Mouse (Mus musculus): Measurements from ENCODE around the gene Noxo1. TPM values are rescaled to one million over a fixed set of nuclear protein-coding genes. Genes with fewer than 3 reads are reported as not detected.
"Not testable (repeated sequence)": the region's sequence is repeated elsewhere in the genome, so short reads cannot be mapped to it uniquely, and the experiment has no call there.

Gene Noxo1
- polyA plus RNA-seq, 1 experiment: 63.2 TPM

- H3K27me3 ChIP-seq (ENCODE audit: control insufficient read depth, insufficient read depth, low read length): no peaks in the 10 kb centered on the region
- no peak overlapping the region for H3K4me3 ChIP-seq (ENCODE audit: control insufficient read depth, low read depth, low read length)
Measured at GRCm38 (mm10) chr17:24651835-24652234, 44.2 kb upstream of the Noxo1 start.

GRCm38 (mm10) chr17:24653967-24654710 is 41.9 kb upstream of the Noxo1 start:
- Histone ChIP-seq H3K36me3 (ENCODE audit: control insufficient read depth, insufficient read depth, low read length) (no peaks in the 10 kb centered on the region), H3K4me1 (ENCODE audit: control insufficient read depth, insufficient read depth, low read length) (peaks cover 25% of the 10 kb centered on the region), H3K4me3 (ENCODE audit: control insufficient read depth, low read depth, low read length) (peak overlapping the region; percentile 55), H3K27ac (ENCODE audit: control insufficient read depth, insufficient read depth, low read depth, low read length) (no peak overlapping the region), H3K27me3 (ENCODE audit: control insufficient read depth, insufficient read depth, low read length) (no peaks in the 10 kb centered on the region)
- TF ChIP-seq CTCF (IDR thresholded peaks at IDR 0.05; ENCODE audit: control insufficient read depth, insufficient read depth, insufficient replicate concordance, low read depth, low read length): peak; percentile 99
- TF ChIP-seq POLR2A (IDR thresholded peaks at IDR 0.05; ENCODE audit: control insufficient read depth, low read depth, low read length): no peak

More at GRCm38 (mm10) chr17:24651835-24652234, 44.2 kb upstream of the Noxo1 start:
- Histone ChIP-seq H3K27ac (ENCODE audit: control insufficient read depth, insufficient read depth, low read depth, low read length) (no peak overlapping the region), H3K4me1 (ENCODE audit: control insufficient read depth, insufficient read depth, low read length) (peaks cover 12% of the 10 kb centered on the region), H3K36me3 (ENCODE audit: control insufficient read depth, insufficient read depth, low read length) (no peaks in the 10 kb centered on the region)
- TF ChIP-seq CTCF (IDR thresholded peaks at IDR 0.05; ENCODE audit: control insufficient read depth, insufficient read depth, insufficient replicate concordance, low read depth, low read length): no peak

- Histone ChIP-seq H3K27me3 (ENCODE audit: control insufficient read depth, insufficient read depth, low read length) (no peaks in the 10 kb centered on the region), H3K4me1 (ENCODE audit: control insufficient read depth, insufficient read depth, low read length) (peaks cover 20% of the 10 kb centered on the region), H3K4me3 (ENCODE audit: control insufficient read depth, low read depth, low read length) (no peak overlapping the region), H3K27ac (ENCODE audit: control insufficient read depth, insufficient read depth, low read depth, low read length) (no peak overlapping the region), H3K36me3 (ENCODE audit: control insufficient read depth, insufficient read depth, low read length) (no peaks in the 10 kb centered on the region)
- TF ChIP-seq CTCF (IDR thresholded peaks at IDR 0.05; ENCODE audit: control insufficient read depth, insufficient read depth, insufficient replicate concordance, low read depth, low read length) (no peak), POLR2A (IDR thresholded peaks at IDR 0.05; ENCODE audit: control insufficient read depth, low read depth, low read length) (no peak)
Measured at GRCm38 (mm10) chr17:24654969-24655368, 41.1 kb upstream of the Noxo1 start.

- no peak within 1 kb of the TSS for H3K27ac ChIP-seq (ENCODE audit: control insufficient read depth, insufficient read depth, low read depth, low read length)
- TF ChIP-seq POLR2A (IDR thresholded peaks at IDR 0.05; ENCODE audit: control insufficient read depth, low read depth, low read length) (no peak), CTCF (IDR thresholded peaks at IDR 0.05; ENCODE audit: control insufficient read depth, insufficient read depth, insufficient replicate concordance, low read depth, low read length) (no peak)
- H3K36me3 ChIP-seq (ENCODE audit: control insufficient read depth, insufficient read depth, low read length): no peaks in the 10 kb centered on the region
- peaks cover 17% of the 10 kb centered on the region for H3K4me1 ChIP-seq (ENCODE audit: control insufficient read depth, insufficient read depth, low read length)
- H3K4me3 ChIP-seq (ENCODE audit: control insufficient read depth, low read depth, low read length): peak within 1 kb of the TSS; percentile 36
- no peaks in the 10 kb centered on the region for H3K27me3 ChIP-seq (ENCODE audit: control insufficient read depth, insufficient read depth, low read length)
Measured at GRCm38 (mm10) chr17:24658017-24658758, 37.8 kb upstream of the Noxo1 start, which contains the start of gene Npw. Npw (minus strand) TSS chr17:24658457.

GRCm38 (mm10) chr17:24667011-24667410 is 29.0 kb upstream of the Noxo1 start:
- H3K36me3 ChIP-seq (ENCODE audit: control insufficient read depth, insufficient read depth, low read length): not testable (repeated sequence)

GRCm38 (mm10) chr17:24667416-24667815 is 28.6 kb upstream of the Noxo1 start:
- Histone ChIP-seq H3K27me3 (ENCODE audit: control insufficient read depth, insufficient read depth, low read length) (no peaks in the 10 kb centered on the region), H3K4me1 (ENCODE audit: control insufficient read depth, insufficient read depth, low read length) (peaks cover 7% of the 10 kb centered on the region), H3K27ac (ENCODE audit: control insufficient read depth, insufficient read depth, low read depth, low read length) (no peak overlapping the region), H3K4me3 (ENCODE audit: control insufficient read depth, low read depth, low read length) (no peak overlapping the region), H3K36me3 (ENCODE audit: control insufficient read depth, insufficient read depth, low read length) (no peaks in the 10 kb centered on the region)
- TF ChIP-seq POLR2A (IDR thresholded peaks at IDR 0.05; ENCODE audit: control insufficient read depth, low read depth, low read length): no peak
- TF ChIP-seq CTCF (IDR thresholded peaks at IDR 0.05; ENCODE audit: control insufficient read depth, insufficient read depth, insufficient replicate concordance, low read depth, low read length): peak; percentile 22; the same call in 1 of the 2 replicates

More at GRCm38 (mm10) chr17:24667011-24667410, 29.0 kb upstream of the Noxo1 start:
- not testable (repeated sequence) for H3K4me3 ChIP-seq (ENCODE audit: control insufficient read depth, low read depth, low read length); H3K27me3 ChIP-seq (ENCODE audit: control insufficient read depth, insufficient read depth, low read length); H3K4me1 ChIP-seq (ENCODE audit: control insufficient read depth, insufficient read depth, low read length); H3K27ac ChIP-seq (ENCODE audit: control insufficient read depth, insufficient read depth, low read depth, low read length)

- Histone ChIP-seq H3K27ac (ENCODE audit: control insufficient read depth, insufficient read depth, low read depth, low read length) (peak overlapping the region; percentile 65), H3K4me3 (ENCODE audit: control insufficient read depth, low read depth, low read length) (peak overlapping the region; percentile 90)
- H3K4me1 ChIP-seq (ENCODE audit: control insufficient read depth, insufficient read depth, low read length); H3K27me3 ChIP-seq (ENCODE audit: control insufficient read depth, insufficient read depth, low read length); H3K36me3 ChIP-seq (ENCODE audit: control insufficient read depth, insufficient read depth, low read length): not testable (repeated sequence)
Measured at GRCm38 (mm10) chr17:24669214-24669544, 26.9 kb upstream of the Noxo1 start.

Measured in testis, adult 2 months (tissue).